Mouse (Mus musculus) heart, adult 2 months (tissue): ENCODE data around the gene Anks1b.

Experiments used
- CTCF ChIP-seq: fragments of 200-600 bp; IDR thresholded peaks from 2 replicates; pipeline ENCODE4 v1.8.1; 2022; ENCODE audit warnings: antibody characterized with exemption, mild to moderate bottlenecking, moderate library complexity
- POLR2A ChIP-seq: fragments of 200-500 bp; IDR thresholded peaks from 2 replicates; pipeline ENCODE4 v1.6.1; 2011; ENCODE audit warnings: mild to moderate bottlenecking, low read depth, low read length, control low read depth; ENCODE audit not compliant: insufficient read depth

GRCm38 (mm10) chr10:90584052-90584451 is 710.7 kb downstream of the Anks1b start:
- TF ChIP-seq CTCF (no peak), POLR2A (no peak)
